Mouse (Mus musculus): ENCODE measurements around the gene Hspa4. TPM values are rescaled to one million over a fixed set of nuclear protein-coding genes. Genes with fewer than 3 reads are reported as not detected.

The Hspa4 gene
- polyA plus RNA-seq (2014; fragmentation: Illumina TruSeq; extraction: RNeasy Lipid Tissue Mini Kit (QIAGEN cat#74804); ENCODE audit: low replicate concordance): 506 TPM

DNA sequence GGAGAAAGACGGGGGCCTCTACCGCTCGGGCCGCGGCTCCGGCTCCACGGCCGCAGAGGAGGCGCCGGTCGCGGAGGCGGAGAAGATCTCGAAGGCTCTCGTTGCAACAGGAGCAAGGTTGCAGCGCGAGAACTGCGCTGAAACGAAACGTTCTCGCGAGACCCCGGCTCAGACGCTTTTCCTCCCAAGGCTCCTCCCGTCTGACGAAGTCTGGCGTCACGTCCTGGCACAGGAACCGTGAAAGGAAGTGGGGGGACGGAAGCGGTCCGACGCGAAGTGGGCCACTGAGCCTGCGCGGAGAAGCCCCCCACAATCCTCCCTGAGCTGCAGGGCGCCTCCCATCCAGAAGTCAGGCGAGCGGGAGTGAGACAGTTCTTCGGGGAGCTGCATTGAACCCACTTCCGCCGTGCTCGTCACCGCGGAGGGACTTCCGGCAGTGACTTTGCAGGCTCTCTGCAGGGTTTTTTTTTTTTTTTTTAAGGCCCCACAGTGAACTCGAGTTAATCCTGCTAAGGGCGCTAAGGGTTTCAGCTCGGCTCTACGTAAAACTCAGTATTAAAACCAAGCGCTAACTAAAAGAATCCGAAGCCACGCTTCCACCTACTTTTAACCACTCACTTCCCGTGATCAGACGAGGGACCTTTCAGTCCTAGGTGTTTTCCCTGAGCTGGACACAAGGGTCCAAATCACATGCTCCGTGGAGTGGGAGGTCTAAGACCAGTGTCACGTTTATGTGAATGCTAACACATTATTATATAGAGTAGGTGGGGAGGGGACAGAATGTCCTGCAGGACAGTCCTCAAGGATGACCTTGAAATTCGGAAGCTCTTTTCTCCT is at the start of gene Hspa4:
TSS of gene Hspa4 (minus strand) at position 128 of the 837 bp plus-strand sequence.

DNA sequence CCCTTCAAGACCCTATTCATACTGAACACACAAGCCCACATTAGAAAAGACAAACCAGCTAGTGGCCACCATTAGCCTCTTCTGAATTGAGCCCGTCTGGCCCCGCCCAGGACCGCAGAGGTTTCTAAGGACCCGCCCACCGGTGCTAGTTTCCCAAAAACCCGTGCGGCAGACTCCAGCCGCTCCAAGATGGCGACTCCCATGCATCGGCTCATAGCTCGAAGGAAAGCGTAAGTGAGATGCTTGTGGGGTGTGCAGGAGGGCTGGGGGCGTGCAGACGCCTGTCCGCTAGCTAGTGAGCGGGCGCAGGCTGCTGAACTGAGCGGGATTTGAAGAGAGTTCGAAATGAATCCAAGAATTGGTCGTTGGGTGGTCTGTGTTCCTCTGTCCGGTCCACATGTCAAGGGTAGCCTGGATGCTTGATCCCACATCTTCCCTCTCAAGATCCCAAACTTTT is 24.3 kb upstream of the Hspa4 start, which contains the start of gene Zcchc10:
TSS of gene Zcchc10 (plus strand) at position 168 of the 457 bp plus-strand sequence.

Other genes with a start within 250 kb of the Hspa4 start
- 19.8 TPM for gene Zcchc10, start 24.2 kb upstream of the Hspa4 start, polyA plus RNA-seq (2014; fragmentation: Illumina TruSeq; extraction: RNeasy Lipid Tissue Mini Kit (QIAGEN cat#74804); ENCODE audit: low replicate concordance)
- 123 TPM for gene Aff4, start 50.4 kb upstream of the Hspa4 start, polyA plus RNA-seq (2014; fragmentation: Illumina TruSeq; extraction: RNeasy Lipid Tissue Mini Kit (QIAGEN cat#74804); ENCODE audit: low replicate concordance)
- gene Leap2, start 122.7 kb upstream of the Hspa4 start, polyA plus RNA-seq (2014; fragmentation: Illumina TruSeq; extraction: RNeasy Lipid Tissue Mini Kit (QIAGEN cat#74804); ENCODE audit: low replicate concordance): 235 TPM
- 14.6 TPM for gene Uqcrq, start 130.4 kb upstream of the Hspa4 start, polyA plus RNA-seq (2014; fragmentation: Illumina TruSeq; extraction: RNeasy Lipid Tissue Mini Kit (QIAGEN cat#74804); ENCODE audit: low replicate concordance)
- not detected for gene Gdf9, start 130.6 kb upstream of the Hspa4 start, polyA plus RNA-seq (2014; fragmentation: Illumina TruSeq; extraction: RNeasy Lipid Tissue Mini Kit (QIAGEN cat#74804); ENCODE audit: low replicate concordance)
- gene Gm10447, start 156.7 kb upstream of the Hspa4 start, polyA plus RNA-seq (2014; fragmentation: Illumina TruSeq; extraction: RNeasy Lipid Tissue Mini Kit (QIAGEN cat#74804); ENCODE audit: low replicate concordance): not detected
- gene Shroom1, start 156.7 kb upstream of the Hspa4 start, polyA plus RNA-seq (2014; fragmentation: Illumina TruSeq; extraction: RNeasy Lipid Tissue Mini Kit (QIAGEN cat#74804); ENCODE audit: low replicate concordance): 0.19 TPM
- not detected for gene Gm9837, start 170.0 kb upstream of the Hspa4 start, polyA plus RNA-seq (2014; fragmentation: Illumina TruSeq; extraction: RNeasy Lipid Tissue Mini Kit (QIAGEN cat#74804); ENCODE audit: low replicate concordance)
- not detected for gene Gm9945, start 179.7 kb upstream of the Hspa4 start, polyA plus RNA-seq (2014; fragmentation: Illumina TruSeq; extraction: RNeasy Lipid Tissue Mini Kit (QIAGEN cat#74804); ENCODE audit: low replicate concordance)
- gene Sowaha, start 179.8 kb upstream of the Hspa4 start, polyA plus RNA-seq (2014; fragmentation: Illumina TruSeq; extraction: RNeasy Lipid Tissue Mini Kit (QIAGEN cat#74804); ENCODE audit: low replicate concordance): 22.2 TPM
- gene Sept8, start 218.8 kb upstream of the Hspa4 start, polyA plus RNA-seq (2014; fragmentation: Illumina TruSeq; extraction: RNeasy Lipid Tissue Mini Kit (QIAGEN cat#74804); ENCODE audit: low replicate concordance): 5.9 TPM